ENCODE assay signal across 16 mouse cellular contexts in the genomic region with DNA sequence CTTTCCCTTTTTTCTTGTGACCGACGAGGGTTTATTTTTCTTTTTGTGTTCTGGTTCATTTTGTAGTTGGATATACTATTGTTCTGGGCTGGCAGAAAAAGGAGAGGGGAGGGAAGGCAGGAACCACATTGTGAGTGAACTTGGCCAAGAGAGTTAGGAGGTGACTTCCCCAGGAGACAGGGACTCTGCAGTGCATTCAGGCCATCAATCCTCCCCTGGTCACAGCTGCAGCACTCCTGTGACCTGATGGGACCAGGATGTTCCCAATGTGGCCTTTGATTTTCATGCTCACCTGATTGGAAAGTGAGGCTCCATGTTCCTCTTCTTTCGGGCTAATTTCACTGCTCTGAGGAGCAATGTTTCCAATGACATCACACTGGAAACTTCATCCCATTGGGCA.
A peak's percentile ranks its signal among the peaks of the same experiment; 100 is the strongest.
DNase-seq lines count a peak whose midpoint lies in the region; ATAC-seq lines count a peak whose summit lies in the region.
"Had no signal": no experiment of that assay in that cellular context is flagged by ENCODE, and none has a peak within 500 bp of the region (broad histone marks: within the 10 kb centered on the region; RNA-seq: fewer than 3 reads in every experiment).

No protein-coding gene starts in this region.

- peak; percentile 22 for DNase-seq in adrenal gland, postnatal 14 days
- DNase-seq in adrenal gland, postnatal 10 days: no peak
- peak; percentile 28 to 50 for DNase-seq in kidney, adult 8-10 months
- DNase-seq in kidney, postnatal 4 days: no peak
- DNase-seq in kidney, postnatal 10 days: peak; percentile 48
- DNase-seq in gastrocnemius, postnatal 4 days (ENCODE audit: low spot score in 2 of 2): no peak
- DNase-seq: cerebellum, adult 9-10 months; lung, postnatal 36 days; retina, postnatal 1 day had no signal

- peaks cover 57% of the 10 kb centered on the region for H3K4me1 ChIP-seq in heart, embryonic 12.5 days (replicated peaks)
- H3K4me1 ChIP-seq: liver, embryonic 15.5 days had no signal

- H3K36me3 ChIP-seq in heart, embryonic 12.5 days: no peaks in the 10 kb centered on the region
- H3K36me3 ChIP-seq: forebrain, embryonic 12.5 days; limb, embryonic 13.5 days; liver, embryonic 15.5 days had no signal

- H3K27me3 ChIP-seq in heart, embryonic 12.5 days (replicated peaks): peaks cover 35% of the 10 kb centered on the region

- no peak overlapping the region for H3K4me3 ChIP-seq in heart, embryonic 12.5 days
- H3K4me3 ChIP-seq: forebrain, embryonic 12.5 days; left cerebral cortex, adult 2 months; limb, embryonic 13.5 days; liver, embryonic 15.5 days had no signal

- no peak overlapping the region for H3K9ac ChIP-seq in heart, embryonic 12.5 days
- H3K9ac ChIP-seq: forebrain, embryonic 12.5 days; limb, embryonic 13.5 days; liver, embryonic 15.5 days had no signal

- WGBS in heart, embryonic 12.5 days: 61% methylated on average over 3 of the region's 3 CpGs

- H3K27ac ChIP-seq in heart, embryonic 12.5 days (ENCODE audit: poor library complexity, severe bottlenecking): peak overlapping the region; percentile 39
- H3K27ac ChIP-seq: forebrain, embryonic 12.5 days; left cerebral cortex, adult 2 months; limb, embryonic 13.5 days; liver, embryonic 15.5 days had no signal

- no peaks in the 10 kb centered on the region for H3K9me3 ChIP-seq in heart, embryonic 12.5 days (replicated peaks)
- H3K9me3 ChIP-seq: liver, embryonic 15.5 days had no signal

- H3K4me2 ChIP-seq in heart, embryonic 12.5 days: no peak overlapping the region
- H3K4me2 ChIP-seq: forebrain, embryonic 12.5 days; limb, embryonic 13.5 days; liver, embryonic 15.5 days had no signal

- no peak for ATAC-seq in heart, embryonic 12.5 days (ENCODE audit: insufficient number of reproducible peaks, low FRiP score)
- no peak for ATAC-seq in monocyte, adult 5-6 weeks (replicated peaks; ENCODE audit: insufficient number of reproducible peaks, low FRiP score, low TSS enrichment, poor library complexity, severe bottlenecking)
- ATAC-seq: activated CD4-positive, CD25-positive, alpha-beta regulatory T cell, adult 4 months had no signal

Comparison
In these comparisons a context has a peak if more than half of its experiments do, and no peak if none do; other contexts are left out.
1. DNase-seq: peak in adrenal gland, postnatal 14 days (single experiment), kidney, adult 8-10 months (2 of 2) and kidney, postnatal 10 days (single experiment); none in adrenal gland, postnatal 10 days (single experiment), kidney, postnatal 4 days (0 of 2) and gastrocnemius, postnatal 4 days (0 of 2).